Mouse (Mus musculus) testis, adult 2 months (tissue): ENCODE measurements around the gene Camta1.

Experiments used
- CTCF ChIP-seq: fragments of 200-500 bp; IDR thresholded peaks from 2 replicates; pipeline ENCODE4 v1.5.1; 2012; ENCODE audit warnings: low read depth, mild to moderate bottlenecking, inconsistent platforms, low read length, moderate library complexity; ENCODE audit not compliant: control insufficient read depth, insufficient read depth, insufficient replicate concordance
- POLR2A ChIP-seq: fragments of 200-500 bp; IDR thresholded peaks from 2 replicates; pipeline ENCODE4 v1.6.1; 2012; ENCODE audit warnings: low read depth, mild to moderate bottlenecking, inconsistent platforms, low read length, moderate library complexity; ENCODE audit not compliant: control insufficient read depth

- TF ChIP-seq CTCF (no peak), POLR2A (no peak)
Observed at GRCm38 (mm10) chr4:150891308-150891707, 970.4 kb downstream of the Camta1 start.
